In genomic region chr4:117652727-117653126, GRCm38 (mm10) we compare ENCODE assay signal across 16 mouse cellular contexts. TPM values are rescaled to one million over a fixed set of nuclear protein-coding genes. Genes with fewer than 3 reads are reported as not detected.
DNase-seq lines count a peak whose midpoint lies in the region; ATAC-seq and TF ChIP-seq lines count a peak whose summit lies in the region.
"Had no signal": no experiment of that assay in that cellular context is flagged by ENCODE, and none has a peak within 500 bp of the region (broad histone marks: within the 10 kb centered on the region; RNA-seq: fewer than 3 reads in every experiment).

No protein-coding gene starts in this region.

- peaks cover 88% of the 10 kb centered on the region for H3K4me1 ChIP-seq in forebrain, embryonic 12.5 days
- peaks cover 5% of the 10 kb centered on the region; the same call in 1 of the 2 replicates for H3K4me1 ChIP-seq in forebrain, postnatal 0 days (ENCODE audit: insufficient read depth)
- H3K4me1 ChIP-seq in midbrain, embryonic 13.5 days (replicated peaks) = peaks cover 91% of the 10 kb centered on the region
- peaks cover 6% of the 10 kb centered on the region; the same call in 1 of the 2 replicates for H3K4me1 ChIP-seq in midbrain, postnatal 0 days (ENCODE audit: insufficient read depth, low read length)
- H3K4me1 ChIP-seq in liver, embryonic 13.5 days (replicated peaks) = peaks cover 20% of the 10 kb centered on the region

- no peak for TF ChIP-seq CTCF in forebrain, postnatal 0 days (IDR thresholded peaks at IDR 0.05; ENCODE audit: low read depth)
- no peak for TF ChIP-seq CTCF in midbrain, postnatal 0 days (IDR thresholded peaks at IDR 0.05)

- peak overlapping the region; percentile 65; the same call in 1 of the 2 replicates for H3K27ac ChIP-seq in forebrain, embryonic 12.5 days
- no peak overlapping the region for H3K27ac ChIP-seq in forebrain, postnatal 0 days (ENCODE audit: low read depth, low read length)
- peak overlapping the region; percentile 60; the same call in 1 of the 2 replicates for H3K27ac ChIP-seq in midbrain, embryonic 13.5 days
- H3K27ac ChIP-seq in midbrain, postnatal 0 days (ENCODE audit: low read depth, low read length) = no peak overlapping the region
- H3K27ac ChIP-seq in liver, embryonic 13.5 days = peak overlapping the region; percentile 2; the same call in 1 of the 2 replicates
- H3K27ac ChIP-seq: embryonic facial prominence, embryonic 12.5 days; heart, embryonic 10.5 days; hindbrain, embryonic 12.5 days; kidney, embryonic 15.5 days had no signal

- peaks cover 7% of the 10 kb centered on the region; the same call in 1 of the 2 replicates for H3K36me3 ChIP-seq in forebrain, embryonic 12.5 days (replicated peaks)
- no peaks in the 10 kb centered on the region for H3K36me3 ChIP-seq in forebrain, postnatal 0 days (ENCODE audit: insufficient read depth)
- H3K36me3 ChIP-seq in midbrain, embryonic 13.5 days = 0 out of 2 replicates have a peak, but pooled peaks cover 5% of the 10 kb centered on the region
- H3K36me3 ChIP-seq in midbrain, postnatal 0 days (ENCODE audit: insufficient read depth, low read length) = peaks cover 4% of the 10 kb centered on the region
- H3K36me3 ChIP-seq in liver, embryonic 13.5 days = peaks cover 11% of the 10 kb centered on the region; the same call in 1 of the 2 replicates
- H3K36me3 ChIP-seq: hindbrain, embryonic 12.5 days had no signal

- 0 out of 2 replicates have a peak, but pooled peaks cover 5% of the 10 kb centered on the region for H3K27me3 ChIP-seq in forebrain, embryonic 12.5 days
- no peaks in the 10 kb centered on the region for H3K27me3 ChIP-seq in forebrain, postnatal 0 days (ENCODE audit: insufficient read depth, low read length)
- H3K27me3 ChIP-seq in midbrain, embryonic 13.5 days = no peaks in the 10 kb centered on the region
- H3K27me3 ChIP-seq in midbrain, postnatal 0 days (ENCODE audit: insufficient read depth, low read length) = no peaks in the 10 kb centered on the region
- no peaks in the 10 kb centered on the region for H3K27me3 ChIP-seq in liver, embryonic 13.5 days
- H3K27me3 ChIP-seq: embryonic facial prominence, embryonic 12.5 days; hindbrain, embryonic 12.5 days had no signal

- no peak for ATAC-seq in forebrain, embryonic 12.5 days (ENCODE audit: low FRiP score)
- no peak for ATAC-seq in forebrain, postnatal 0 days
- ATAC-seq in midbrain, embryonic 13.5 days = no peak
- no peak for ATAC-seq in midbrain, postnatal 0 days (ENCODE audit: low FRiP score)
- peak; percentile 78 for ATAC-seq in liver, embryonic 13.5 days (ENCODE audit: low read depth)
- no peak for ATAC-seq in erythroblast, adult 5-6 weeks (replicated peaks; ENCODE audit: low FRiP score, poor library complexity, severe bottlenecking)

- no peaks in the 10 kb centered on the region for H3K9me3 ChIP-seq in forebrain, embryonic 12.5 days
- no peaks in the 10 kb centered on the region for H3K9me3 ChIP-seq in forebrain, postnatal 0 days (ENCODE audit: low read length)
- no peaks in the 10 kb centered on the region for H3K9me3 ChIP-seq in midbrain, embryonic 13.5 days
- no peaks in the 10 kb centered on the region for H3K9me3 ChIP-seq in midbrain, postnatal 0 days (ENCODE audit: low read length)
- no peaks in the 10 kb centered on the region for H3K9me3 ChIP-seq in liver, embryonic 13.5 days (replicated peaks)
- H3K9me3 ChIP-seq: embryonic facial prominence, embryonic 12.5 days; heart, embryonic 10.5 days; hindbrain, embryonic 12.5 days; kidney, embryonic 15.5 days had no signal

- H3K9ac ChIP-seq in forebrain, embryonic 12.5 days = no peak overlapping the region
- no peak overlapping the region for H3K9ac ChIP-seq in forebrain, postnatal 0 days
- H3K9ac ChIP-seq in midbrain, embryonic 13.5 days (replicated peaks) = no peak overlapping the region; the same call in 1 of the 2 replicates
- H3K9ac ChIP-seq in midbrain, postnatal 0 days (replicated peaks; ENCODE audit: low read length, poor library complexity, severe bottlenecking) = no peak overlapping the region
- H3K9ac ChIP-seq in liver, embryonic 13.5 days = no peak overlapping the region
- H3K9ac ChIP-seq: embryonic facial prominence, embryonic 12.5 days; hindbrain, embryonic 12.5 days; kidney, embryonic 15.5 days had no signal

- no peak for DNase-seq in forebrain, postnatal 0 days
- DNase-seq in midbrain, postnatal 0 days (ENCODE audit: low spot score) = no peak
- peak; percentile 27 for DNase-seq in liver, embryonic 13.5 days
- no peak for DNase-seq in cerebellum, adult 18-20 months
- no peak for DNase-seq in kidney, adult 9 months
- DNase-seq: cerebellum, adult 9-10 months; lung, postnatal 14 days; right cerebral cortex, postnatal 25 days; thymus, adult 2 months had no signal

- H3K4me2 ChIP-seq in forebrain, embryonic 12.5 days = no peak overlapping the region
- no peak overlapping the region for H3K4me2 ChIP-seq in forebrain, postnatal 0 days (ENCODE audit: low read depth)
- no peak overlapping the region for H3K4me2 ChIP-seq in midbrain, embryonic 13.5 days (replicated peaks)
- no peak overlapping the region for H3K4me2 ChIP-seq in midbrain, postnatal 0 days (ENCODE audit: low read depth, low read length, poor library complexity, severe bottlenecking)
- H3K4me2 ChIP-seq in liver, embryonic 13.5 days = no peak overlapping the region; the same call in 1 of the 2 replicates
- H3K4me2 ChIP-seq: embryonic facial prominence, embryonic 12.5 days; hindbrain, embryonic 12.5 days; kidney, embryonic 15.5 days had no signal

- H3K4me3 ChIP-seq in forebrain, embryonic 12.5 days (replicated peaks) = no peak overlapping the region
- H3K4me3 ChIP-seq in forebrain, postnatal 0 days (ENCODE audit: low read depth, low read length) = no peak overlapping the region
- no peak overlapping the region for H3K4me3 ChIP-seq in midbrain, embryonic 13.5 days (replicated peaks)
- no peak overlapping the region for H3K4me3 ChIP-seq in midbrain, postnatal 0 days (ENCODE audit: low read depth, low read length)
- H3K4me3 ChIP-seq in liver, embryonic 13.5 days (replicated peaks) = no peak overlapping the region
- H3K4me3 ChIP-seq: embryonic facial prominence, embryonic 12.5 days; heart, embryonic 10.5 days; hindbrain, embryonic 12.5 days; kidney, embryonic 15.5 days had no signal

- WGBS in forebrain, embryonic 12.5 days = 50% methylated on average over 5 of the region's 5 CpGs
- 67% methylated on average over 5 of the region's 5 CpGs for WGBS in forebrain, postnatal 0 days
- 45% methylated on average over 5 of the region's 5 CpGs for WGBS in midbrain, embryonic 13.5 days
- WGBS in midbrain, postnatal 0 days = 53% methylated on average over 5 of the region's 5 CpGs
- WGBS in liver, embryonic 13.5 days (ENCODE audit: insufficient replicate concordance) = 36% methylated on average over 5 of the region's 5 CpGs

RNA-seq across cellular contexts. Expression of gene Dmap1, which starts 29.3 kb away (rescaled TPM):
- 73.1 and 76.4 TPM in 2 replicates for polyA plus RNA-seq in forebrain, embryonic 12.5 days (2016; fragmentation: Nextera tagmentation; extraction: Ambion mirVana)
- 75.0 and 88.4 TPM in 2 replicates for total RNA-seq in forebrain, postnatal 0 days (2014; rRNA removed)
- polyA plus RNA-seq in forebrain, postnatal 0 days (2015; fragmentation: Nextera tagmentation; extraction: Ambion mirVana) = 80.4 and 84.7 TPM in 2 replicates
- polyA plus RNA-seq in midbrain, embryonic 13.5 days (2015; fragmentation: Nextera tagmentation; extraction: Ambion mirVana) = 77.8 and 78.2 TPM in 2 replicates
- total RNA-seq in midbrain, postnatal 0 days (2014; rRNA removed) = 62.6 and 69.5 TPM in 2 replicates
- 89.7 and 95.1 TPM in 2 replicates for polyA plus RNA-seq in midbrain, postnatal 0 days (2015; fragmentation: Nextera tagmentation; extraction: Ambion mirVana)
- 24.0 and 24.4 TPM in 2 replicates for polyA plus RNA-seq in liver, embryonic 13.5 days (2015; fragmentation: Nextera tagmentation; extraction: Ambion mirVana)
- total RNA-seq in erythroblast, adult 5-6 weeks (2015; ENCODE audit: low replicate concordance) = 5.6 and 9.8 TPM in 2 replicates
- 6.7 and 17.0 TPM in 2 replicates for total RNA-seq in erythroblast, adult 5-6 weeks (2017; ENCODE audit: low replicate concordance)

Comparison
In these comparisons a context has a peak if more than half of its experiments do, and no peak if none do; other contexts are left out.
1. H3K27ac ChIP-seq: peak in forebrain, embryonic 12.5 days (single experiment), midbrain, embryonic 13.5 days (single experiment) and liver, embryonic 13.5 days (single experiment); none in forebrain, postnatal 0 days (single experiment) and midbrain, postnatal 0 days (single experiment).